Mouse (Mus musculus): Measurements from ENCODE around the gene Angptl3. TPM values are rescaled to one million over a fixed set of nuclear protein-coding genes. Genes with fewer than 3 reads are reported as not detected.

Gene Angptl3
- polyA plus RNA-seq (2015; fragmentation: Nextera tagmentation; extraction: Ambion mirVana), result 8.4 and 9.2 TPM in 2 replicates

DNA sequence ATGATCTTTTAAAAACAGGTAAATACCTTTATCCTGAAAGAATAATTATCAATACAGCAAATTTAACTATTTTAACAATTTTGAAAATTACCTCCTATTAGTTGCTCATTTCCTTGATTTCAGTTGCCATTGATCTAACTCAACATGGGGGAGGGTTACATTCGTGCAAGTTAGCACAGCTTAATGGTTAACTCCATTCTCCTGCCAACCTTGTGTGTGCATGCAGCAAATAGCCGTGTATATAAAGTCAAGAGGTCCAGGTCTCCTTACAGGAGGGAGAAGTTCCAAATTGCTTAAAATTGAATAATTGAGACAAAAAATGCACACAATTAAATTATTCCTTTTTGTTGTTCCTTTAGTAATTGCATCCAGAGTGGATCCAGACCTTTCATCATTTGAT, at the start of gene Angptl3:
Gene Angptl3, plus strand, starts transcription at position 269 of the 400 bp plus-strand sequence.
- H3K4me3 ChIP-seq (replicated peaks; ENCODE audit: low read length), result no peak within 1 kb of the TSS
- H3K9me3 ChIP-seq (replicated peaks; ENCODE audit: control insufficient read depth, low read length), result no peaks in the 10 kb centered on the region
- ATAC-seq (ENCODE audit: insufficient read depth, low FRiP score), result no peak
- 55% methylated on average over 2 of the region's 2 CpGs for WGBS
- no peaks in the 10 kb centered on the region for H3K36me3 ChIP-seq (ENCODE audit: control insufficient read depth, insufficient read depth, low read length)
- H3K27ac ChIP-seq (ENCODE audit: low read length), result no peak within 1 kb of the TSS
- H3K27me3 ChIP-seq (ENCODE audit: control insufficient read depth, insufficient read depth, low read length), result no peaks in the 10 kb centered on the region
- H3K9ac ChIP-seq (ENCODE audit: low read length), result no peak within 1 kb of the TSS
- no peaks in the 10 kb centered on the region for H3K4me1 ChIP-seq (ENCODE audit: control insufficient read depth, insufficient read depth, low read length)
- no peak within 1 kb of the TSS for H3K4me2 ChIP-seq (ENCODE audit: low read depth, low read length)

- Histone ChIP-seq H3K27ac (ENCODE audit: low read length) (no peak overlapping the region), H3K9me3 (replicated peaks; ENCODE audit: control insufficient read depth, low read length) (no peaks in the 10 kb centered on the region), H3K4me2 (ENCODE audit: low read depth, low read length) (no peak overlapping the region), H3K27me3 (ENCODE audit: control insufficient read depth, insufficient read depth, low read length) (no peaks in the 10 kb centered on the region), H3K9ac (ENCODE audit: low read length) (no peak overlapping the region), H3K36me3 (ENCODE audit: control insufficient read depth, insufficient read depth, low read length) (peaks cover 18% of the 10 kb centered on the region), H3K4me3 (replicated peaks; ENCODE audit: low read length) (no peak overlapping the region), H3K4me1 (ENCODE audit: control insufficient read depth, insufficient read depth, low read length) (no peaks in the 10 kb centered on the region)
- WGBS, result 81% methylated on average over 8 of the region's 8 CpGs
- no peak for ATAC-seq (ENCODE audit: insufficient read depth, low FRiP score)
Observed at GRCm38 (mm10) chr4:98984701-98985100, 46.1 kb upstream of the Angptl3 start.

- no peak for ATAC-seq (ENCODE audit: insufficient read depth, low FRiP score)
Observed at GRCm38 (mm10) chr4:98993491-98993890, 37.3 kb upstream of the Angptl3 start.

GRCm38 (mm10) chr4:99005574-99005973, 25.2 kb upstream of the Angptl3 start:
- no peaks in the 10 kb centered on the region for H3K9me3 ChIP-seq (replicated peaks; ENCODE audit: control insufficient read depth, low read length)
- no peak overlapping the region for H3K4me3 ChIP-seq (replicated peaks; ENCODE audit: low read length)

More at GRCm38 (mm10) chr4:98993491-98993890, 37.3 kb upstream of the Angptl3 start:
- H3K9me3 ChIP-seq (replicated peaks; ENCODE audit: control insufficient read depth, low read length), result no peaks in the 10 kb centered on the region
- no peaks in the 10 kb centered on the region for H3K27me3 ChIP-seq (ENCODE audit: control insufficient read depth, insufficient read depth, low read length)
- no peak overlapping the region for H3K4me2 ChIP-seq (ENCODE audit: low read depth, low read length)
- no peak overlapping the region for H3K4me3 ChIP-seq (replicated peaks; ENCODE audit: low read length)
- no peak overlapping the region for H3K9ac ChIP-seq (ENCODE audit: low read length)
- no peak overlapping the region for H3K27ac ChIP-seq (ENCODE audit: low read length)
- WGBS, result 72% methylated on average over 4 of the region's 4 CpGs
- H3K4me1 ChIP-seq (ENCODE audit: control insufficient read depth, insufficient read depth, low read length), result no peaks in the 10 kb centered on the region
- 0 out of 2 replicates have a peak, but pooled peaks cover 2% of the 10 kb centered on the region for H3K36me3 ChIP-seq (ENCODE audit: control insufficient read depth, insufficient read depth, low read length)

DNA sequence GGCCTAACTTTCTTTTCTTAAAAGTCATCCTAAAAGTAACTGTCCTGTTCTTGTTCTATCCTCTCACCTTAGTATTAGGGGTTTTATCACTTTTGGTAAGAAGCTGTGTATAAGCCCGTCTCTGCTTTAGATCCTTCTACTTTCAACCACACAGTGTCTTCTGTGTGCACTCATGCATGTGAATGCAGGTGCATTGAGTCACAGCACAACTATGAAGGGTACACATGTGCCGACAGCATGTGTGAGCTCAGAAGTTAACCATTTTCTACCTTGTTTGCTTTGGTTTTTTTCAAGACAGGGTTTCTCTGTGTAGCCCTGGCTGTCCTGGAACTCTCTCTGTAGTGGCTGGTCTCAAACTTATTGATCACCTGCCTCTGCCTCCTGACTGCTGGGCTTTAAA, 24.4 kb upstream of the Angptl3 start:
- H3K4me1 ChIP-seq (ENCODE audit: control insufficient read depth, insufficient read depth, low read length), result no peaks in the 10 kb centered on the region
- WGBS, result 63% methylated on average over 2 of the region's 2 CpGs
- no peaks in the 10 kb centered on the region for H3K27me3 ChIP-seq (ENCODE audit: control insufficient read depth, insufficient read depth, low read length)
- no peak for ATAC-seq (ENCODE audit: insufficient read depth, low FRiP score)
- H3K4me3 ChIP-seq (replicated peaks; ENCODE audit: low read length), result no peak overlapping the region
- no peak overlapping the region for H3K4me2 ChIP-seq (ENCODE audit: low read depth, low read length)
- no peak overlapping the region for H3K9ac ChIP-seq (ENCODE audit: low read length)
- H3K27ac ChIP-seq (ENCODE audit: low read length), result no peak overlapping the region
- H3K9me3 ChIP-seq (replicated peaks; ENCODE audit: control insufficient read depth, low read length), result no peaks in the 10 kb centered on the region
- H3K36me3 ChIP-seq (ENCODE audit: control insufficient read depth, insufficient read depth, low read length), result 0 out of 2 replicates have a peak, but pooled peaks cover 2% of the 10 kb centered on the region

More at GRCm38 (mm10) chr4:99005574-99005973, 25.2 kb upstream of the Angptl3 start:
- H3K9ac ChIP-seq (ENCODE audit: low read length), result no peak overlapping the region
- H3K36me3 ChIP-seq (ENCODE audit: control insufficient read depth, insufficient read depth, low read length), result 0 out of 2 replicates have a peak, but pooled peaks cover 2% of the 10 kb centered on the region
- 91% methylated on average over 2 of the region's 2 CpGs for WGBS
- H3K27me3 ChIP-seq (ENCODE audit: control insufficient read depth, insufficient read depth, low read length), result no peaks in the 10 kb centered on the region
- no peak overlapping the region for H3K4me2 ChIP-seq (ENCODE audit: low read depth, low read length)
- no peak overlapping the region for H3K27ac ChIP-seq (ENCODE audit: low read length)
- no peaks in the 10 kb centered on the region for H3K4me1 ChIP-seq (ENCODE audit: control insufficient read depth, insufficient read depth, low read length)
- ATAC-seq (ENCODE audit: insufficient read depth, low FRiP score), result no peak

- no peak overlapping the region for H3K27ac ChIP-seq (ENCODE audit: low read length)
- no peaks in the 10 kb centered on the region for H3K9me3 ChIP-seq (replicated peaks; ENCODE audit: control insufficient read depth, low read length)
- H3K4me2 ChIP-seq (ENCODE audit: low read depth, low read length), result no peak overlapping the region
- H3K27me3 ChIP-seq (ENCODE audit: control insufficient read depth, insufficient read depth, low read length), result no peaks in the 10 kb centered on the region
- no peak for ATAC-seq (ENCODE audit: insufficient read depth, low FRiP score)
- H3K36me3 ChIP-seq (ENCODE audit: control insufficient read depth, insufficient read depth, low read length), result peaks cover 5% of the 10 kb centered on the region; the same call in 1 of the 2 replicates
- WGBS, result 90% methylated on average over 4 of the region's 4 CpGs
- no peak overlapping the region for H3K9ac ChIP-seq (ENCODE audit: low read length)
- no peaks in the 10 kb centered on the region for H3K4me1 ChIP-seq (ENCODE audit: control insufficient read depth, insufficient read depth, low read length)
- H3K4me3 ChIP-seq (replicated peaks; ENCODE audit: low read length), result no peak overlapping the region
Observed at GRCm38 (mm10) chr4:99011039-99011438, 19.7 kb upstream of the Angptl3 start.

DNA sequence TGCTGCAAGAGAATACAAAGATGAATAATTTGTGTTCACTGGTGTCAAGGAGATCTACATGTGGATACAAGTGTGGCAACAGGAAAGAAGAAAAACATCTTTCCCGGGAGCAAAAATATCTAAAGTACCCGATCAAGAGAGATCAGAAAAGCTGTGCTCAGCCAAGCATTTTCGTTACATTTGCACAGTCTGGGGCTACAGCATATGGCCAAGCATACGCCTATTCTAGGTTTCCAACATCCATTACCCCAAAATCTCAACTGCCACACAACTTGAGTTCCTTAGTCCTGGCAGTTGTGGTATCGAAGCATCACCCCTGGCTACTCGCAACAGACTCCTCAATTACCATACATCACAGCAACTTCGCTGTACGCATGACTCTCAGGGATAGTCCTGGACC, 8.5 kb upstream of the Angptl3 start:
- Histone ChIP-seq H3K27ac (ENCODE audit: low read length) (no peak overlapping the region), H3K27me3 (ENCODE audit: control insufficient read depth, insufficient read depth, low read length) (no peaks in the 10 kb centered on the region), H3K4me1 (ENCODE audit: control insufficient read depth, insufficient read depth, low read length) (no peaks in the 10 kb centered on the region), H3K9ac (ENCODE audit: low read length) (no peak overlapping the region), H3K9me3 (replicated peaks; ENCODE audit: control insufficient read depth, low read length) (no peaks in the 10 kb centered on the region), H3K4me2 (ENCODE audit: low read depth, low read length) (no peak overlapping the region), H3K4me3 (replicated peaks; ENCODE audit: low read length) (no peak overlapping the region), H3K36me3 (ENCODE audit: control insufficient read depth, insufficient read depth, low read length) (peaks cover 5% of the 10 kb centered on the region; the same call in 1 of the 2 replicates)
- ATAC-seq (ENCODE audit: insufficient read depth, low FRiP score), result no peak
- WGBS, result 93% methylated on average over 8 of the region's 8 CpGs

- Histone ChIP-seq H3K27me3 (ENCODE audit: control insufficient read depth, insufficient read depth, low read length) (no peaks in the 10 kb centered on the region), H3K9ac (ENCODE audit: low read length) (no peak overlapping the region), H3K4me2 (ENCODE audit: low read depth, low read length) (no peak overlapping the region), H3K9me3 (replicated peaks; ENCODE audit: control insufficient read depth, low read length) (no peaks in the 10 kb centered on the region), H3K4me3 (replicated peaks; ENCODE audit: low read length) (no peak overlapping the region), H3K4me1 (ENCODE audit: control insufficient read depth, insufficient read depth, low read length) (no peaks in the 10 kb centered on the region), H3K36me3 (ENCODE audit: control insufficient read depth, insufficient read depth, low read length) (no peaks in the 10 kb centered on the region), H3K27ac (ENCODE audit: low read length) (no peak overlapping the region)
- WGBS, result 75% methylated on average over 5 of the region's 5 CpGs
- ATAC-seq (ENCODE audit: insufficient read depth, low FRiP score), result no peak
Observed at GRCm38 (mm10) chr4:99028377-99028776, 2.4 kb upstream of the Angptl3 start.

- Histone ChIP-seq H3K9ac (ENCODE audit: low read length) (no peak overlapping the region), H3K27ac (ENCODE audit: low read length) (no peak overlapping the region), H3K4me2 (ENCODE audit: low read depth, low read length) (no peak overlapping the region), H3K36me3 (ENCODE audit: control insufficient read depth, insufficient read depth, low read length) (no peaks in the 10 kb centered on the region), H3K4me3 (replicated peaks; ENCODE audit: low read length) (no peak overlapping the region), H3K9me3 (replicated peaks; ENCODE audit: control insufficient read depth, low read length) (no peaks in the 10 kb centered on the region), H3K27me3 (ENCODE audit: control insufficient read depth, insufficient read depth, low read length) (no peaks in the 10 kb centered on the region), H3K4me1 (ENCODE audit: control insufficient read depth, insufficient read depth, low read length) (no peaks in the 10 kb centered on the region)
- WGBS, result 66% methylated on average over 4 of the region's 4 CpGs
- ATAC-seq (ENCODE audit: insufficient read depth, low FRiP score), result no peak
Observed at GRCm38 (mm10) chr4:99032921-99033320, 2.2 kb downstream of the Angptl3 start.
